In genomic region chr13:111804951-111805673, GRCm38 (mm10) we compare ENCODE assay signal across 8 mouse cellular contexts. TPM values are rescaled to one million over a fixed set of nuclear protein-coding genes. Genes with fewer than 3 reads are reported as not detected.
A peak's percentile ranks its signal among the peaks of the same experiment; 100 is the strongest.
DNase-seq lines count a peak whose midpoint lies in the region; ATAC-seq and TF ChIP-seq lines count a peak whose summit lies in the region.

No protein-coding gene starts in this region.

- intact Hi-C loops in left cerebral cortex, postnatal 36 days (cut with DNase I) = loop anchor here (5.0 kb wide), 2 partner anchors 172 to 297 kb away; no protein-coding TSS in a partner anchor

- TF ChIP-seq EP300 in heart, postnatal 0 days (IDR thresholded peaks at IDR 0.05; ENCODE audit: low read depth) = no peak

- H3K27me3 ChIP-seq in kidney, embryonic 15.5 days = no peaks in the 10 kb centered on the region
- H3K27me3 ChIP-seq in heart, postnatal 0 days (ENCODE audit: control insufficient read depth, insufficient read depth, low read length) = no peaks in the 10 kb centered on the region

- peak overlapping the region; percentile 80 for H3K27ac ChIP-seq in kidney, embryonic 15.5 days
- peak overlapping the region; percentile 41 for H3K27ac ChIP-seq in heart, postnatal 0 days (ENCODE audit: low read depth)
- peak overlapping the region; percentile 90 for H3K27ac ChIP-seq in macrophage

- peaks cover 77% of the 10 kb centered on the region for H3K4me1 ChIP-seq in kidney, embryonic 15.5 days
- H3K4me1 ChIP-seq in heart, postnatal 0 days (ENCODE audit: control insufficient read depth, insufficient read depth) = peaks cover 41% of the 10 kb centered on the region

- ATAC-seq in kidney, embryonic 15.5 days (replicated peaks; ENCODE audit: low FRiP score) = no peak
- no peak for ATAC-seq in heart, postnatal 0 days (ENCODE audit: insufficient read depth, low read depth)

- H3K79me2 ChIP-seq in macrophage (ENCODE audit: inconsistent target) = peaks cover 77% of the 10 kb centered on the region

- peak overlapping the region; percentile 16; the same call in 1 of the 2 replicates for H3K4me3 ChIP-seq in kidney, embryonic 15.5 days (replicated peaks)
- H3K4me3 ChIP-seq in heart, postnatal 0 days (ENCODE audit: low read depth, low read length) = peak overlapping the region; percentile 6; the same call in 1 of the 2 replicates
- H3K4me3 ChIP-seq in macrophage (ENCODE audit: inconsistent target) = peak overlapping the region; percentile 65; the same call in 1 of the 2 replicates

- 35% methylated on average over 10 of the region's 10 CpGs for WGBS in kidney, embryonic 15.5 days
- WGBS in heart, postnatal 0 days = 42% methylated on average over 10 of the region's 10 CpGs
- WGBS in macrophage (ENCODE audit: missing documents) = 5% methylated on average over 10 of the region's 10 CpGs

- peak overlapping the region; percentile 46 for H3K4me2 ChIP-seq in kidney, embryonic 15.5 days
- H3K4me2 ChIP-seq in heart, postnatal 0 days (ENCODE audit: low read depth, low read length) = peak overlapping the region; percentile 93

- DNase-seq in adrenal gland, adult (ENCODE audit: inconsistent age in 2 of 2, low spot score in 1 of 2) = peak; percentile 60 to 81
- DNase-seq in adrenal gland, postnatal 10 days = no peak
- no peak for DNase-seq in kidney, postnatal 4 days
- DNase-seq in heart, postnatal 0 days (ENCODE audit: low spot score) = no peak
- no peak for DNase-seq in left cerebral cortex, postnatal 36 days (ENCODE audit: low spot score in 2 of 2)
- DNase-seq in left cerebral cortex, adult 11 months (ENCODE audit: low spot score) = no peak

- no peak for TF ChIP-seq CTCF in heart, postnatal 0 days (IDR thresholded peaks at IDR 0.05; ENCODE audit: low read depth)

- no peaks in the 10 kb centered on the region for H3K9me3 ChIP-seq in kidney, embryonic 15.5 days (replicated peaks)
- no peaks in the 10 kb centered on the region for H3K9me3 ChIP-seq in heart, postnatal 0 days (replicated peaks; ENCODE audit: control insufficient read depth, low read length)

- H3K9ac ChIP-seq in kidney, embryonic 15.5 days = no peak overlapping the region
- H3K9ac ChIP-seq in heart, postnatal 0 days (replicated peaks; ENCODE audit: low read depth, low read length) = no peak overlapping the region

- H3K36me3 ChIP-seq in kidney, embryonic 15.5 days = no peaks in the 10 kb centered on the region
- H3K36me3 ChIP-seq in heart, postnatal 0 days (replicated peaks; ENCODE audit: control insufficient read depth, insufficient read depth, low read length) = no peaks in the 10 kb centered on the region
- H3K36me3 ChIP-seq in macrophage (ENCODE audit: inconsistent target) = no peaks in the 10 kb centered on the region

RNA-seq across cellular contexts. Expression of gene Map3k1, which starts 3.7 kb away (rescaled TPM):
- total RNA-seq in adrenal gland, postnatal 10 days (2021) = 10 to 100 TPM; 51.1 to 81.1 TPM
- polyA plus RNA-seq in kidney, embryonic 15.5 days (2015; fragmentation: Nextera tagmentation; extraction: Ambion mirVana) = 27.2 and 29.8 TPM in 2 replicates
- 9.7 and 18.4 TPM in 2 replicates for total RNA-seq in heart, postnatal 0 days (2014; rRNA removed; ENCODE audit: low replicate concordance)
- polyA plus RNA-seq in heart, postnatal 0 days (2015; fragmentation: Nextera tagmentation; extraction: Ambion mirVana) = 8.8 and 9.7 TPM in 2 replicates
- total RNA-seq in macrophage (2018; cell fraction: chromatin; rRNA removed) = 100 to 1,000 TPM in 13 of 26 experiments, 10 to 100 TPM in 13; 30.3 to 165 (median 107) TPM
- total RNA-seq in macrophage (2018; cell fraction: cytosol; rRNA removed) = 100 to 1,000 TPM in 6 of 26 experiments, 10 to 100 TPM in 20; 25.9 to 112 (median 84.7) TPM
- 100 to 1,000 TPM in 12 of 26 experiments, 10 to 100 TPM in 14; 53.0 to 197 (median 92.2) TPM for total RNA-seq in macrophage (2018; cell fraction: nucleus; rRNA removed)
- 17.8 to 36.0 TPM (median 34.3 TPM) in 3 replicates for polyA plus RNA-seq in macrophage (2018)
- 10 to 100 TPM in 1 of 2 experiments, 1 to 10 TPM in 1; 8.3 to 13.1 TPM for total RNA-seq in left cerebral cortex, postnatal 36 days (2021)

Comparison
In these comparisons a context has a peak if more than half of its experiments do, and no peak if none do; other contexts are left out.
1. DNase-seq: peak in adrenal gland, adult (2 of 2); none in adrenal gland, postnatal 10 days (single experiment), kidney, postnatal 4 days (0 of 2), heart, postnatal 0 days (single experiment), left cerebral cortex, postnatal 36 days (0 of 2) and left cerebral cortex, adult 11 months (single experiment).
2. H3K4me3 ChIP-seq: peak in every context shown above with its lines; median percentile 65 in macrophage; 16 in kidney, embryonic 15.5 days; 6 in heart, postnatal 0 days.
3. Peak in every context shown above with its lines, with median percentiles within 50 percentile points of each other: H3K27ac ChIP-seq.